Mouse (Mus musculus) large intestine, adult 2 months (tissue): ENCODE data around the gene Shmt1. TPM values are rescaled to one million over a fixed set of nuclear protein-coding genes. Genes with fewer than 3 reads are reported as not detected.
"Not testable (repeated sequence)": the region's sequence is repeated elsewhere in the genome, so short reads cannot be mapped to it uniquely, and the experiment has no call there.

Experiments
- DNase-seq: peaks from one replicate; pipeline ENCODE4 v3.0.0-alpha.2; 2012; ENCODE audit warnings: low read depth, low spot score
- WGBS: fragments of 180-500 bp; shearing (Covaris S2); methylation state at CpG from one replicate; pipeline ENCODE4 v1.1.7; 2018; 5-methylcytosine and 5-hydroxymethylcytosine counted together
- polyA plus RNA-seq: library from polyadenylated mRNA; depleted of rRNA; stranded (reverse); fragments of >200 nt; gene quantifications from 2 replicates; pipeline ENCODE4 v1.2.3, GENCODE M21; 2012; rRNA removed

Shmt1 gene
- 33.6 and 35.2 TPM in 2 replicates for polyA plus RNA-seq

- 20% methylated on average over 6 of the region's 6 CpGs for WGBS
- DNase-seq, result not testable (repeated sequence)
Measured at GRCm38 (mm10) chr11:60811618-60812017, at the start of gene Shmt1. Shmt1 (minus strand) TSS chr11:60811718.

- 46% methylated on average over 3 of the region's 3 CpGs for WGBS
- no peak for DNase-seq
Measured at GRCm38 (mm10) chr11:60856587-60856986, 45.1 kb upstream of the Shmt1 start.

GRCm38 (mm10) chr11:60845415-60845814 is 33.9 kb upstream of the Shmt1 start:
- no peak for DNase-seq
- 57% methylated on average over 5 of the region's 5 CpGs for WGBS

- DNase-seq, result no peak
- WGBS, result 89% methylated on average over 5 of the region's 5 CpGs
Measured at GRCm38 (mm10) chr11:60843412-60843811, 31.9 kb upstream of the Shmt1 start.

- WGBS, result 81% methylated on average over 12 of the region's 12 CpGs
- DNase-seq, result no peak
Measured at GRCm38 (mm10) chr11:60841467-60842200, 30.1 kb upstream of the Shmt1 start.

- 34% methylated on average over 10 of the region's 10 CpGs for WGBS
Measured at GRCm38 (mm10) chr11:60837644-60838406, 26.3 kb upstream of the Shmt1 start.

GRCm38 (mm10) chr11:60836897-60837296 is 25.4 kb upstream of the Shmt1 start:
- DNase-seq, result no peak
- 93% methylated on average over 6 of the region's 6 CpGs for WGBS

More at GRCm38 (mm10) chr11:60837644-60838406, 26.3 kb upstream of the Shmt1 start:
- DNase-seq, result peak; percentile 54

- under 1% methylated on average over 34 of the region's 34 CpGs for WGBS
- DNase-seq, result peak; percentile 88
Measured at GRCm38 (mm10) chr11:60830433-60831052, 19.0 kb upstream of the Shmt1 start, which contains the start of gene Dhrs7b. Dhrs7b (plus strand) TSS chr11:60830631.

- WGBS, result 15% methylated on average over 2 of the region's 2 CpGs
- DNase-seq, result no peak
Measured at GRCm38 (mm10) chr11:60828903-60829302, 17.4 kb upstream of the Shmt1 start.

GRCm38 (mm10) chr11:60827241-60827945 is 15.9 kb upstream of the Shmt1 start:
- WGBS, result 71% methylated on average over 4 of the region's 4 CpGs
- DNase-seq, result no peak

- WGBS, result 53% methylated on average over 1 of the region's 1 CpGs
- DNase-seq, result no peak
Measured at GRCm38 (mm10) chr11:60826700-60827099, 15.2 kb upstream of the Shmt1 start.

- 40% methylated on average over 3 of the region's 3 CpGs for WGBS
Measured at GRCm38 (mm10) chr11:60825191-60825590, 13.7 kb upstream of the Shmt1 start.

GRCm38 (mm10) chr11:60823771-60824170 is 12.3 kb upstream of the Shmt1 start:
- 68% methylated on average over 2 of the region's 2 CpGs for WGBS
- no peak for DNase-seq

More at GRCm38 (mm10) chr11:60825191-60825590, 13.7 kb upstream of the Shmt1 start:
- no peak for DNase-seq

- 63% methylated on average over 5 of the region's 5 CpGs for WGBS
- DNase-seq, result no peak
Measured at GRCm38 (mm10) chr11:60816398-60816797, 4.9 kb upstream of the Shmt1 start.

- WGBS, result under 1% methylated on average over 29 of the region's 29 CpGs
- no peak for DNase-seq
Measured at GRCm38 (mm10) chr11:60811054-60811460, 461 bp downstream of the Shmt1 start.

GRCm38 (mm10) chr11:60810046-60810965 is 1.2 kb downstream of the Shmt1 start:
- WGBS, result 15% methylated on average over 14 of the region's 14 CpGs
- DNase-seq, result no peak

- 34% methylated on average over 1 of the region's 1 CpGs for WGBS
- no peak for DNase-seq
Measured at GRCm38 (mm10) chr11:60809546-60809945, 2.0 kb downstream of the Shmt1 start.

- DNase-seq, result no peak
Measured at GRCm38 (mm10) chr11:60808286-60809070, 3.0 kb downstream of the Shmt1 start.

More at GRCm38 (mm10) chr11:60808286-60809070, 3.0 kb downstream of the Shmt1 start:
- WGBS, result 23% methylated on average over 4 of the region's 4 CpGs
